Mouse (Mus musculus) layer of hippocampus, postnatal 36 days (tissue): ENCODE data around the gene Fars2. TPM values are rescaled to one million over a fixed set of nuclear protein-coding genes. Genes with fewer than 3 reads are reported as not detected.

Experiments
- DNase-seq, 2 experiments: peaks; one replicate each; pipeline ENCODE4 v3.0.0; 2022
- total RNA-seq, 2 experiments: library from RNA; stranded (reverse); gene quantifications; 2 replicates each; pipeline ENCODE4 v1.2.3; 2021

Fars2 gene
- total RNA-seq, 2 experiments from 2014 or later, result 37.4 to 39.0 TPM

- no peak for DNase-seq
Measured at GRCm38 (mm10) chr13:36218347-36218746, 101.1 kb downstream of the Fars2 start.

GRCm38 (mm10) chr13:36219506-36219905 is 102.3 kb downstream of the Fars2 start:
- DNase-seq, result no peak

- DNase-seq, result no peak
Measured at GRCm38 (mm10) chr13:36221897-36222296, 104.7 kb downstream of the Fars2 start.

- no peak for DNase-seq
Measured at GRCm38 (mm10) chr13:36222721-36223120, 105.5 kb downstream of the Fars2 start.

GRCm38 (mm10) chr13:36224431-36224830 is 107.2 kb downstream of the Fars2 start:
- DNase-seq, result no peak

- DNase-seq, result no peak
Measured at GRCm38 (mm10) chr13:36242261-36242660, 125.0 kb downstream of the Fars2 start.

- DNase-seq, result no peak
Measured at GRCm38 (mm10) chr13:36253936-36254335, 136.7 kb downstream of the Fars2 start.

- no peak for DNase-seq
Measured at GRCm38 (mm10) chr13:36257213-36257612, 140.0 kb downstream of the Fars2 start.

- no peak for DNase-seq
Measured at GRCm38 (mm10) chr13:36259754-36260153, 142.5 kb downstream of the Fars2 start.

- no peak for DNase-seq
Measured at GRCm38 (mm10) chr13:36261299-36261698, 144.1 kb downstream of the Fars2 start.

GRCm38 (mm10) chr13:36263240-36264095 is 146.3 kb downstream of the Fars2 start:
- no peak for DNase-seq

GRCm38 (mm10) chr13:36264391-36264790 is 147.2 kb downstream of the Fars2 start:
- DNase-seq, result no peak

GRCm38 (mm10) chr13:36265342-36265744 is 148.1 kb downstream of the Fars2 start:
- DNase-seq, result no peak

GRCm38 (mm10) chr13:36267399-36267798 is 150.2 kb downstream of the Fars2 start:
- no peak for DNase-seq

GRCm38 (mm10) chr13:36270867-36271266 is 153.7 kb downstream of the Fars2 start:
- DNase-seq, result no peak

- DNase-seq, result no peak
Measured at GRCm38 (mm10) chr13:36273497-36273896, 156.3 kb downstream of the Fars2 start.

GRCm38 (mm10) chr13:36276194-36276593 is 159.0 kb downstream of the Fars2 start:
- no peak for DNase-seq

- DNase-seq, result peak; percentile 77 to 79
Measured at GRCm38 (mm10) chr13:36282018-36282417, 164.8 kb downstream of the Fars2 start.

GRCm38 (mm10) chr13:36282785-36283544 is 165.8 kb downstream of the Fars2 start:
- DNase-seq, result peak; percentile 40 to 44

GRCm38 (mm10) chr13:36283545-36284067 is 166.4 kb downstream of the Fars2 start:
- no peak for DNase-seq

- no peak for DNase-seq
Measured at GRCm38 (mm10) chr13:36284097-36284496, 166.9 kb downstream of the Fars2 start.

GRCm38 (mm10) chr13:36285235-36285634 is 168.0 kb downstream of the Fars2 start:
- DNase-seq, result no peak

GRCm38 (mm10) chr13:36293511-36293910 is 176.3 kb downstream of the Fars2 start:
- DNase-seq, result no peak
